8 mouse cellular contexts compared by ENCODE assay signal in genomic region chr10:61419146-61419545, GRCm38 (mm10). TPM values are rescaled to one million over a fixed set of nuclear protein-coding genes. Genes with fewer than 3 reads are reported as not detected.
DNase-seq lines count a peak whose midpoint lies in the region; ATAC-seq lines count a peak whose summit lies in the region.

No protein-coding gene starts in this region.

- no peaks in the 10 kb centered on the region for H3K9me3 ChIP-seq in liver, embryonic 11.5 days (ENCODE audit: control insufficient read depth, low read length)
- no peaks in the 10 kb centered on the region for H3K9me3 ChIP-seq in embryonic facial prominence, embryonic 10.5 days
- no peaks in the 10 kb centered on the region for H3K9me3 ChIP-seq in hindbrain, embryonic 12.5 days (replicated peaks)
- H3K9me3 ChIP-seq in liver, embryonic 16.5 days (replicated peaks; ENCODE audit: control insufficient read depth, low read length): no peaks in the 10 kb centered on the region

- no peak overlapping the region for H3K9ac ChIP-seq in liver, embryonic 11.5 days (ENCODE audit: low read depth, low read length)
- no peak overlapping the region for H3K9ac ChIP-seq in hindbrain, embryonic 12.5 days
- H3K9ac ChIP-seq in liver, embryonic 16.5 days (ENCODE audit: low read depth, low read length): no peak overlapping the region

- peak overlapping the region; percentile 84 for H3K4me2 ChIP-seq in liver, embryonic 11.5 days
- H3K4me2 ChIP-seq in hindbrain, embryonic 12.5 days (replicated peaks): 0 out of 2 replicates have a peak overlapping the region, but pooled peaks have one; percentile 80
- H3K4me2 ChIP-seq in liver, embryonic 16.5 days (ENCODE audit: low read depth, low read length): peak overlapping the region; percentile 60; the same call in 1 of the 2 replicates

- no peak for DNase-seq in liver, embryonic 11.5 days (ENCODE audit: low spot score)
- DNase-seq in liver: no peak
- peak; percentile 52 for DNase-seq in embryonic facial prominence, embryonic 10.5 days (ENCODE audit: low spot score)
- no peak for DNase-seq in frontal cortex, postnatal 25 days (ENCODE audit: low spot score in 2 of 2)
- no peak for DNase-seq in thymus, postnatal 10 days (ENCODE audit: low spot score in 2 of 2)
- no peak for DNase-seq in Muller cell, postnatal 12 days (ENCODE audit: inconsistent ontology term)

- H3K36me3 ChIP-seq in liver, embryonic 11.5 days (ENCODE audit: control insufficient read depth, insufficient read depth, low read length): no peaks in the 10 kb centered on the region
- H3K36me3 ChIP-seq in embryonic facial prominence, embryonic 10.5 days (replicated peaks): no peaks in the 10 kb centered on the region
- H3K36me3 ChIP-seq in hindbrain, embryonic 12.5 days: no peaks in the 10 kb centered on the region
- no peaks in the 10 kb centered on the region for H3K36me3 ChIP-seq in liver, embryonic 16.5 days (ENCODE audit: control insufficient read depth, insufficient read depth)

- H3K4me3 ChIP-seq in liver, embryonic 11.5 days (ENCODE audit: low read depth, low read length): peak overlapping the region; percentile 53; the same call in 1 of the 2 replicates
- peak overlapping the region; percentile 61 for H3K4me3 ChIP-seq in embryonic facial prominence, embryonic 10.5 days
- no peak overlapping the region for H3K4me3 ChIP-seq in hindbrain, embryonic 12.5 days
- H3K4me3 ChIP-seq in liver, embryonic 16.5 days (ENCODE audit: low read depth, low read length): no peak overlapping the region

- 12% methylated on average over 23 of the region's 24 CpGs for WGBS in liver, embryonic 11.5 days
- WGBS in embryonic facial prominence, embryonic 10.5 days: 4% methylated on average over 24 of the region's 24 CpGs
- 3% methylated on average over 24 of the region's 24 CpGs for WGBS in hindbrain, embryonic 12.5 days
- WGBS in liver, embryonic 16.5 days (ENCODE audit: insufficient replicate concordance): 9% methylated on average over 20 of the region's 24 CpGs

- H3K27ac ChIP-seq in liver, embryonic 11.5 days (ENCODE audit: low read depth, low read length): no peak overlapping the region
- no peak overlapping the region; the same call in 1 of the 2 replicates for H3K27ac ChIP-seq in embryonic facial prominence, embryonic 10.5 days (replicated peaks)
- H3K27ac ChIP-seq in hindbrain, embryonic 12.5 days: no peak overlapping the region
- H3K27ac ChIP-seq in liver, embryonic 16.5 days (ENCODE audit: low read length): no peak overlapping the region

- peaks cover 3% of the 10 kb centered on the region for H3K4me1 ChIP-seq in liver, embryonic 11.5 days (replicated peaks; ENCODE audit: control insufficient read depth, insufficient read depth, low read length)
- H3K4me1 ChIP-seq in embryonic facial prominence, embryonic 10.5 days: peaks cover 27% of the 10 kb centered on the region
- peaks cover 7% of the 10 kb centered on the region for H3K4me1 ChIP-seq in hindbrain, embryonic 12.5 days
- peaks cover 8% of the 10 kb centered on the region for H3K4me1 ChIP-seq in liver, embryonic 16.5 days (ENCODE audit: control insufficient read depth, low read depth, low read length)

- H3K27me3 ChIP-seq in liver, embryonic 11.5 days (replicated peaks; ENCODE audit: control insufficient read depth, insufficient read depth, low read length): peaks cover 38% of the 10 kb centered on the region
- H3K27me3 ChIP-seq in embryonic facial prominence, embryonic 10.5 days (replicated peaks; ENCODE audit: low read depth, poor library complexity, severe bottlenecking): peaks cover 74% of the 10 kb centered on the region
- peaks cover 67% of the 10 kb centered on the region for H3K27me3 ChIP-seq in hindbrain, embryonic 12.5 days
- peaks cover 42% of the 10 kb centered on the region for H3K27me3 ChIP-seq in liver, embryonic 16.5 days (ENCODE audit: control insufficient read depth, insufficient read depth, low read depth, low read length)

- ATAC-seq in liver, embryonic 11.5 days (replicated peaks; ENCODE audit: low FRiP score): no peak
- ATAC-seq in hindbrain, embryonic 12.5 days (ENCODE audit: low FRiP score): no peak
- ATAC-seq in liver, embryonic 16.5 days (ENCODE audit: low read depth): no peak

RNA-seq across cellular contexts. Expression of gene Nodal, which starts 1.4 kb away (rescaled TPM):
- 0.84 and 0.86 TPM in 2 replicates for polyA plus RNA-seq in liver, embryonic 11.5 days (2014; fragmentation: Nextera tagmentation; extraction: Ambion mirVana)
- polyA plus RNA-seq in embryonic facial prominence, embryonic 10.5 days (2016; fragmentation: Nextera tagmentation; extraction: Ambion mirVana): 0.16 TPM in 1 of 2 replicates, not detected in the other
- 0.10 TPM in 1 of 2 replicates, not detected in the other for polyA plus RNA-seq in hindbrain, embryonic 12.5 days (2016; fragmentation: Nextera tagmentation; extraction: Ambion mirVana)
- polyA plus RNA-seq in liver, embryonic 16.5 days (2015; fragmentation: Nextera tagmentation; extraction: Ambion mirVana): 0.46 and 0.88 TPM in 2 replicates

RNA-seq across cellular contexts. Expression of gene Eif4ebp2, which starts 33.3 kb away (rescaled TPM):
- polyA plus RNA-seq in liver, embryonic 11.5 days (2014; fragmentation: Nextera tagmentation; extraction: Ambion mirVana): 27.1 and 33.3 TPM in 2 replicates
- 80.9 and 86.6 TPM in 2 replicates for polyA plus RNA-seq in embryonic facial prominence, embryonic 10.5 days (2016; fragmentation: Nextera tagmentation; extraction: Ambion mirVana)
- polyA plus RNA-seq in hindbrain, embryonic 12.5 days (2016; fragmentation: Nextera tagmentation; extraction: Ambion mirVana): 63.2 and 71.0 TPM in 2 replicates
- 36.4 and 39.4 TPM in 2 replicates for polyA plus RNA-seq in liver, embryonic 16.5 days (2015; fragmentation: Nextera tagmentation; extraction: Ambion mirVana)

RNA-seq across cellular contexts. Expression of gene Pald1, which starts 35.8 kb away (rescaled TPM):
- 17.0 and 18.4 TPM in 2 replicates for polyA plus RNA-seq in liver, embryonic 11.5 days (2014; fragmentation: Nextera tagmentation; extraction: Ambion mirVana)
- 29.9 and 35.3 TPM in 2 replicates for polyA plus RNA-seq in embryonic facial prominence, embryonic 10.5 days (2016; fragmentation: Nextera tagmentation; extraction: Ambion mirVana)
- polyA plus RNA-seq in hindbrain, embryonic 12.5 days (2016; fragmentation: Nextera tagmentation; extraction: Ambion mirVana): 34.5 and 39.3 TPM in 2 replicates
- 6.3 and 6.5 TPM in 2 replicates for polyA plus RNA-seq in liver, embryonic 16.5 days (2015; fragmentation: Nextera tagmentation; extraction: Ambion mirVana)

RNA-seq across cellular contexts. Expression of gene Lrrc20, which starts 56.5 kb away (rescaled TPM):
- 12.0 and 14.1 TPM in 2 replicates for polyA plus RNA-seq in liver, embryonic 11.5 days (2014; fragmentation: Nextera tagmentation; extraction: Ambion mirVana)
- 9.8 and 13.0 TPM in 2 replicates for polyA plus RNA-seq in embryonic facial prominence, embryonic 10.5 days (2016; fragmentation: Nextera tagmentation; extraction: Ambion mirVana)
- 12.5 and 13.5 TPM in 2 replicates for polyA plus RNA-seq in hindbrain, embryonic 12.5 days (2016; fragmentation: Nextera tagmentation; extraction: Ambion mirVana)
- polyA plus RNA-seq in liver, embryonic 16.5 days (2015; fragmentation: Nextera tagmentation; extraction: Ambion mirVana): 5.1 and 5.5 TPM in 2 replicates

Comparison
In these comparisons a context has a peak if more than half of its experiments do, and no peak if none do; other contexts are left out.
1. H3K4me3 ChIP-seq: peak in liver, embryonic 11.5 days (single experiment) and embryonic facial prominence, embryonic 10.5 days (single experiment); none in hindbrain, embryonic 12.5 days (single experiment) and liver, embryonic 16.5 days (single experiment).
2. Peak in every context shown above with its lines, with median percentiles within 50 percentile points of each other: H3K4me2 ChIP-seq.